Mouse (Mus musculus): ENCODE results near the gene St5. TPM values are rescaled to one million over a fixed set of nuclear protein-coding genes. Genes with fewer than 3 reads are reported as not detected.

Gene St5
- polyA plus RNA-seq, 1 experiment from 2014 or later = 41.0 TPM

GRCm38 (mm10) chr7:109524763-109525162, 178.6 kb downstream of the St5 start:
- ATAC-seq (ENCODE audit: insufficient number of reproducible peaks, low FRiP score) = no peak
- Histone ChIP-seq H3K9ac (no peak overlapping the region), H3K9me3 (replicated peaks) (no peaks in the 10 kb centered on the region), H3K4me3 (no peak overlapping the region), H3K4me1 (replicated peaks) (peaks cover 29% of the 10 kb centered on the region), H3K4me2 (no peak overlapping the region), H3K27ac (ENCODE audit: poor library complexity, severe bottlenecking) (no peak overlapping the region), H3K36me3 (peaks cover 80% of the 10 kb centered on the region), H3K27me3 (replicated peaks) (no peaks in the 10 kb centered on the region)
- WGBS = 77% methylated on average over 3 of the region's 3 CpGs

DNA sequence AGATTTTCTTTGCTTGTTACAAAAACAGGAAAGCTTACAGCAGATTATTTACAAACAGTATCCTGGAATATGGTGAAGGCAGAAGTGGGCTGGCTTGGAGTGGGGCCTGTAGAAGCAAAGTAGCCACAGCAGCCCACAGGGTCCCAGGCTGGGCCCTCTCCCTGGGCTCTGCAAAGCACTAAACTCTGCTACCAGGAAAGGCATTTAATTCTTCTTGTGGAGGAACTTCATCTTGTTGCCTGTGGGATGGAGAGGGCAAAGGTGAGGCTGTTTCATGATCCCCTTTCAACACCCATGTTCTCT, 179.0 kb downstream of the St5 start:
- Histone ChIP-seq H3K9me3 (replicated peaks) (no peaks in the 10 kb centered on the region), H3K9ac (no peak overlapping the region), H3K4me3 (no peak overlapping the region), H3K27me3 (replicated peaks) (no peaks in the 10 kb centered on the region), H3K27ac (ENCODE audit: poor library complexity, severe bottlenecking) (peak overlapping the region; percentile 24; the same call in 1 of the 2 replicates), H3K4me2 (no peak overlapping the region), H3K4me1 (replicated peaks) (peaks cover 29% of the 10 kb centered on the region), H3K36me3 (peaks cover 78% of the 10 kb centered on the region)
- no peak for ATAC-seq (ENCODE audit: insufficient number of reproducible peaks, low FRiP score)

- Histone ChIP-seq H3K27me3 (replicated peaks) (no peaks in the 10 kb centered on the region), H3K4me1 (replicated peaks) (peaks cover 29% of the 10 kb centered on the region), H3K4me2 (no peak overlapping the region), H3K27ac (ENCODE audit: poor library complexity, severe bottlenecking) (no peak overlapping the region), H3K9ac (no peak overlapping the region), H3K9me3 (replicated peaks) (no peaks in the 10 kb centered on the region), H3K36me3 (peaks cover 78% of the 10 kb centered on the region), H3K4me3 (no peak overlapping the region)
- 66% methylated on average over 6 of the region's 6 CpGs for WGBS
- no peak for ATAC-seq (ENCODE audit: insufficient number of reproducible peaks, low FRiP score)
Observed at GRCm38 (mm10) chr7:109523741-109524441, 179.5 kb downstream of the St5 start.

- no peak overlapping the region for H3K9ac ChIP-seq
- H3K4me3 ChIP-seq = no peak overlapping the region
- no peak for ATAC-seq (ENCODE audit: insufficient number of reproducible peaks, low FRiP score)
- no peak overlapping the region for H3K4me2 ChIP-seq
- no peak overlapping the region for H3K27ac ChIP-seq (ENCODE audit: poor library complexity, severe bottlenecking)
- H3K9me3 ChIP-seq (replicated peaks) = no peaks in the 10 kb centered on the region
- 65% methylated on average over 2 of the region's 2 CpGs for WGBS
- H3K4me1 ChIP-seq (replicated peaks) = peaks cover 29% of the 10 kb centered on the region
- H3K36me3 ChIP-seq = peaks cover 78% of the 10 kb centered on the region
- no peaks in the 10 kb centered on the region for H3K27me3 ChIP-seq (replicated peaks)
Observed at GRCm38 (mm10) chr7:109523304-109523703, 180.1 kb downstream of the St5 start.

DNA sequence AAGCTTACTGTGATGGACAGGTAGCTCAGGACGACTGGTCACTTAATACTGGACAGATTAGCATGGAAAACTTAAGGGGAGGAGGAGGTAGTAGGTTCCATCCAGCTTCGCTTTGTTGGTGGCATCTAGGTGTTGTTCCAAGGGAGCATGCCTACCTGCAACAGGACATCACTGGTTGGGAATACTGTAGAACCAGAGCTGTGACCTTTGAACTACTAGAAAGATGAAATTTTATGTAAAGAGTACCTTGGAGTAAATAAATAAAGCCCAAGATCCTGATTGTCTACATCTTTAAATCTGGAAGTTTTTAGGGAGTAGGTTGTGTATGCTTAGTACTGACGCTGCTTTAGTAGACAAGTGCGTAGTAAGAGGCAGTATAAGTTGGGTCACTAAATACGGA, 181.3 kb downstream of the St5 start:
- H3K9ac ChIP-seq = no peak overlapping the region
- no peak for ATAC-seq (ENCODE audit: insufficient number of reproducible peaks, low FRiP score)
- H3K4me2 ChIP-seq = no peak overlapping the region
- H3K4me1 ChIP-seq (replicated peaks) = peaks cover 34% of the 10 kb centered on the region
- H3K36me3 ChIP-seq = peaks cover 68% of the 10 kb centered on the region
- no peaks in the 10 kb centered on the region for H3K27me3 ChIP-seq (replicated peaks)
- WGBS = 76% methylated on average over 5 of the region's 5 CpGs
- H3K4me3 ChIP-seq = no peak overlapping the region
- H3K9me3 ChIP-seq (replicated peaks) = no peaks in the 10 kb centered on the region
- H3K27ac ChIP-seq (ENCODE audit: poor library complexity, severe bottlenecking) = no peak overlapping the region

DNA sequence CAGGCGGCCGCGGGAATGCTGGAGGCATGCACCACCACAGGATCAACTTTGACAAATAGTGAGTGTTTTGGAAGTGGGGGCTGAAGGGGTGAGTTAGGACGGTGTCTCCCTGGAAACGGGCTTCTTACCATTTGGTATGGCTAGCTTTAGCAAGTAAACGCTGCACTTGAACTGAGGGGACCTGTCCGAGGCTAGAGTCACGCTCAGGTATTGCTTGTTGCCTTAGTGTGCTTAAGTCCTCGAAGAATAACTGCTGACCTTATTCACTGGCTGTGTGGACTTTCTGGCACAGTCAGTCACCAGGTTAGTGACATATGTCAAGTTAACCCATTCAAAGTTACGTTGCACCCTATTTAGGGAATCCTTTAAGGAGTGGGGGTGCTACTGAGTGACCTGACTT, 183.5 kb downstream of the St5 start:
- H3K9ac ChIP-seq = peak overlapping the region; percentile 93
- H3K27ac ChIP-seq (ENCODE audit: poor library complexity, severe bottlenecking) = peak overlapping the region; percentile 99
- H3K36me3 ChIP-seq = peaks cover 48% of the 10 kb centered on the region
- H3K4me1 ChIP-seq (replicated peaks) = peaks cover 25% of the 10 kb centered on the region
- no peaks in the 10 kb centered on the region for H3K9me3 ChIP-seq (replicated peaks)
- H3K4me2 ChIP-seq = peak overlapping the region; percentile 93
- WGBS = 4% methylated on average over 10 of the region's 10 CpGs
- no peaks in the 10 kb centered on the region for H3K27me3 ChIP-seq (replicated peaks)
- no peak for ATAC-seq (ENCODE audit: insufficient number of reproducible peaks, low FRiP score)
- H3K4me3 ChIP-seq = peak overlapping the region; percentile 78

DNA sequence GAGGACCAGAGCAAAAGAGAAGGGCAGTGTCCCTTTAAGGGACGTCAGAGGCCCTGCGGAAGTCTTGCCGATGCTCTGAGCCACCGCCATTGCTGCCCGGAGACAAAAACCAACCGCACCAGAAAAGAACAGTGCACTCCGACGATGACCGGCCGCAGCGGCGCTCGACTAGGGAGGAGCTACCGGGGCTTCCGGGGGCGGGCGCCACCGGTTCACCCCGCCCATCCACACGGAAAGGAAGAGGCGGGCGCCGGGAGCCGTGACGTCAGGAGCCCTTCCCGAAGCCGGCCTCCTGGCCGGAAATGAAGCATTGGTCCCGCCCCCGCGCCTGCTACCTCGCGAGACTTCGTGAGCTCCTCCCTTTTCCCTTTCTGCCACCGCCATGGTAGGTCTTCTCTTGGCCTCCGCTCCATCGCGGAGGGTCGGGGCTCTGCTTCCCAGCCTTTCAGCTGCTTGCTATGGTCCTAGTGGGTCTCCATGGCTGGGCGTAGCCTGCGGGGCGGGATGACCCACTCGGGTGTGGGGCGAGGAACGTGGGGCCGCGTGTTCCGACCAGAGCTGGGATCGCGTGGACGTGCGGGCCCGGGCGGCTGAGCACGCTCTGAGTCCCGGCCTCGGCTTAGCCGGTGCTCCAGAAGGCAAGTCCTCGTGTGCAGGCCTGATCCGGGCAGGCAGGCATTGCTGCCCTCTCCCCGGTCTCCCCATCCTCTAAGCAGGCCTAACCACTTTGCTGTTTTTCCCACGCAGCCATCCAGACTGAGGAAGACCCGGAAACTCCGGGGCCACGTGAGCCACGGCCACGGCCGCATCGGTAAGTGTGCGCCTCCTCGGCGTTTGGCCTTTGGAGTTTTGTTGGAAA, 184.3 kb downstream of the St5 start, which contains the start of gene Rpl27a:
TSS of gene Rpl27a (plus strand) at position 310 of the 859 bp plus-strand sequence.
- Histone ChIP-seq H3K27me3 (replicated peaks) (no peaks in the 10 kb centered on the region), H3K9me3 (replicated peaks) (no peaks in the 10 kb centered on the region), H3K4me3 (peak within 1 kb of the TSS; percentile 78), H3K9ac (peak within 1 kb of the TSS; percentile 93), H3K36me3 (peaks cover 39% of the 10 kb centered on the region), H3K4me1 (replicated peaks) (peaks cover 21% of the 10 kb centered on the region), H3K4me2 (peak within 1 kb of the TSS; percentile 93), H3K27ac (ENCODE audit: poor library complexity, severe bottlenecking) (peak within 1 kb of the TSS; percentile 99)
- under 1% methylated on average over 72 of the region's 72 CpGs for WGBS
- peak; percentile 95 for ATAC-seq (ENCODE audit: insufficient number of reproducible peaks, low FRiP score)

DNA sequence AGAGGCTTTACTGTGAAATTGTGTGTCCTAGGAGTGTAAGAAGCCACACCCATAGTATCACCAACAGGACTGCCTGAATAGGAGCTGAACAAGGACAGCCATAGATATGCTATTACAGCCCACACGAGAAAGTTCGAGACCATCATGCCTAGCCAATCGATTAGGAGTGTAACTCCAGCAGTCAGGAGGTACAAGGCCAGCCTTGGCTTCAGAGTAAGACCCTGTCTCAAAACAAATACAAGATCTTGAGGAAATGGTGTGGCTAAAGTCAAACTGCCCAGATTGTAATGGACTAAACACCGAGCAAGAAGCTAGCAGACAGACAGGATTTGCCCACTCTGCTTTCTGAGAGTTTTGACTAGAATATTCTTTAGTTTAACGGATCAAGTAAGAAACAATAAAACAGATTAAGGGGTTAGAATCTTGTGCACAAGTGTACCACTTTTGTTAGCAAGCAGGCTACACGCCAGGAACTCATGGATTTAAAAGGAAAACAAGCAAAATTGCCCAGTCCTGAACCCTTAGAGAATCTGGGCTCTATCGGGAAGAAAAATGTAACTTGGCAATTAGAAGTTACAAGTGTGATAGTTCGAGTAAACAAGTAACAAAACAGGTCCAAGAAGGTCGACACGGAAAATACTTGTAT, 185.2 kb downstream of the St5 start:
- no peak; the same call in 1 of the 2 replicates for ATAC-seq (ENCODE audit: insufficient number of reproducible peaks, low FRiP score)
- Histone ChIP-seq H3K27ac (ENCODE audit: poor library complexity, severe bottlenecking) (peak overlapping the region; percentile 99), H3K36me3 (peaks cover 30% of the 10 kb centered on the region), H3K27me3 (replicated peaks) (no peaks in the 10 kb centered on the region), H3K9ac (peak overlapping the region; percentile 83), H3K4me3 (peak overlapping the region; percentile 78), H3K4me2 (peak overlapping the region; percentile 72), H3K9me3 (replicated peaks) (no peaks in the 10 kb centered on the region), H3K4me1 (replicated peaks) (peaks cover 21% of the 10 kb centered on the region)
- WGBS = 18% methylated on average over 10 of the region's 10 CpGs

DNA sequence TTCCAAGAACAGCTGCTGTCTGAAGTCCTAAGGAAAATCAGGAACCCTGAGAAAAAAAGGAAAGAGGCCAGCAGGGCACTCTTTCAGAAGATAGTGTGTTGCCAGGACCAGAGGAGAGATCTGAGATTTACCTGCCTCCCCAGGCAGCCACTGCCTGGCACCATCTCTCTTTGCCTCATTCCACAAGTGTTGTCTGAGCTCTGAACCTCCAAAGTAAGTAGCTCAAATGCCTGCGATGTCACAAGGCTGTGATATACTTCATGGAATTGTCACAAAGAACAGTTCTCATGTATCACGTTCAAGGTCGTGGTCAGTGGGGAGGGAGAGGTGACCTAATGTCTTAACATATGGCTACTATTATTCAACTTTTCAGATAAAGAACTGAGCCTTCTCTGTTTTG, 186.9 kb downstream of the St5 start:
- H3K27ac ChIP-seq (ENCODE audit: poor library complexity, severe bottlenecking) = no peak overlapping the region
- H3K36me3 ChIP-seq = peaks cover 13% of the 10 kb centered on the region
- no peak overlapping the region for H3K4me2 ChIP-seq
- WGBS = 70% methylated on average over 3 of the region's 3 CpGs
- no peaks in the 10 kb centered on the region for H3K27me3 ChIP-seq (replicated peaks)
- no peak overlapping the region for H3K4me3 ChIP-seq
- no peak for ATAC-seq (ENCODE audit: insufficient number of reproducible peaks, low FRiP score)
- H3K9me3 ChIP-seq (replicated peaks) = no peaks in the 10 kb centered on the region
- H3K4me1 ChIP-seq (replicated peaks) = peaks cover 23% of the 10 kb centered on the region
- H3K9ac ChIP-seq = no peak overlapping the region

GRCm38 (mm10) chr7:109511838-109512237, 191.6 kb downstream of the St5 start:
- Histone ChIP-seq H3K27me3 (replicated peaks) (no peaks in the 10 kb centered on the region), H3K9ac (no peak overlapping the region), H3K4me3 (no peak overlapping the region), H3K4me1 (replicated peaks) (peaks cover 5% of the 10 kb centered on the region; the same call in 1 of the 2 replicates), H3K36me3 (no peaks in the 10 kb centered on the region), H3K27ac (ENCODE audit: poor library complexity, severe bottlenecking) (no peak overlapping the region), H3K4me2 (no peak overlapping the region), H3K9me3 (replicated peaks) (no peaks in the 10 kb centered on the region)
- 71% methylated on average over 3 of the region's 3 CpGs for WGBS
- ATAC-seq (ENCODE audit: insufficient number of reproducible peaks, low FRiP score) = no peak

DNA sequence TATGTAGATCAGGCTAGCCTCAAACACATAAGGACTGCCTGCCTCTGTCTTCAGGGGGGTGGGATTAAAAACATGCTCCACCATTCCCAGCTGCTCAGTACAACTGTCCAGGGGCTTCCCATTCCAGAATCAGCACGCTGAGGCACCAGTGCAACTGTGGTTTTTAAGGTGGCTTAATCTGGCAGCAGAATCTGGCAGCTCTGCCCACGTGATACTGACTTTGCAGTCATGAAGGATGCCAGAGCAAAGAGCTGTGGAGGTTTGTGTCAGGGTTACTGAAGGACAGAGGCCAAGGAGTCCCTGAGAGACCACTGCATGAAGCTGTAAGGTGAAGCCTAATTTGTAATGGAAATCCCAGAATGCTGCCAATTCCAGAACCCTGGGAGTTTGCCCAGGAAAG, 192.6 kb downstream of the St5 start:
- no peak overlapping the region for H3K4me2 ChIP-seq
- peaks cover 5% of the 10 kb centered on the region; the same call in 1 of the 2 replicates for H3K4me1 ChIP-seq (replicated peaks)
- no peak for ATAC-seq (ENCODE audit: insufficient number of reproducible peaks, low FRiP score)
- no peak overlapping the region for H3K4me3 ChIP-seq
- no peak overlapping the region for H3K9ac ChIP-seq
- 52% methylated on average over 2 of the region's 2 CpGs for WGBS
- H3K27ac ChIP-seq (ENCODE audit: poor library complexity, severe bottlenecking) = no peak overlapping the region
- H3K27me3 ChIP-seq (replicated peaks) = no peaks in the 10 kb centered on the region
- H3K36me3 ChIP-seq = no peaks in the 10 kb centered on the region
- no peaks in the 10 kb centered on the region for H3K9me3 ChIP-seq (replicated peaks)

Measured in heart, embryonic 12.5 days (tissue).